Mouse (Mus musculus): ENCODE results near the gene Hist1h2af. TPM values are rescaled to one million over a fixed set of nuclear protein-coding genes. Genes with fewer than 3 reads are reported as not detected.
"Not testable (repeated sequence)": the region's sequence is repeated elsewhere in the genome, so short reads cannot be mapped to it uniquely, and the experiment has no call there.

Hist1h2af gene
- polyA plus RNA-seq, 1 experiment from 2014 or later = 3.3 TPM

DNA sequence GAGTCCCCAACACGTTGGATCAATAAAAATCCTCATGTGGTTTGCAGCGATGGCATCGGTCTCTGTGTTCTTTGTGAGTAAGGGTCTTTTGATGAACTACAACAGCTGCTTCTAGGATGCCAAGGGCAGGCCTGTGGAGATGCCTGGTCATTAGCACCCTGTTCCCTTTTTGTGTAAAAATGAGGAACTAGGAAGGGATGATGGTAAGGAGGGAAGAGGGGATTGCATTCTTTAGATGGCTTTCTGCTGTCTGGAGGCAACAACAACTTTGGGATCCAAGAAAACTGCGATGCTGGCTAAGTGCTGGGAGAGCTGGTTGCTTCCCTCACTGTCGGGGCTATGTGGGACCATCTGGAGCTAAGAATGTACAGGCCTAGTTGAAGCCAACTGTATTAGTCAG lies 4.5 kb downstream of the Hist1h2af start:
- H3K4me2 ChIP-seq (ENCODE audit: low read length) = no peak overlapping the region
- H3K36me3 ChIP-seq (ENCODE audit: insufficient read depth, low read length) = no peaks in the 10 kb centered on the region
- no peak for DNase-seq (ENCODE audit: low spot score)
- no peak overlapping the region for H3K27ac ChIP-seq
- no peaks in the 10 kb centered on the region for H3K9me3 ChIP-seq (replicated peaks; ENCODE audit: low read length)
- H3K4me1 ChIP-seq (replicated peaks; ENCODE audit: insufficient read depth, low read length) = peaks cover 4% of the 10 kb centered on the region; the same call in 1 of the 2 replicates
- no peak for TF ChIP-seq CTCF (IDR thresholded peaks at IDR 0.05; ENCODE audit: low read depth)
- H3K9ac ChIP-seq (ENCODE audit: low read depth, low read length) = no peak overlapping the region
- WGBS = 73% methylated on average over 5 of the region's 5 CpGs
- no peak for ATAC-seq (replicated peaks; ENCODE audit: low FRiP score, low read depth)
- no peaks in the 10 kb centered on the region for H3K27me3 ChIP-seq (ENCODE audit: insufficient read depth, low read length)
- H3K4me3 ChIP-seq (replicated peaks; ENCODE audit: low read depth, low read length) = no peak overlapping the region

GRCm38 (mm10) chr13:23539821-23540220 lies 6.1 kb downstream of the Hist1h2af start:
- ATAC-seq (replicated peaks; ENCODE audit: low FRiP score, low read depth); DNase-seq (ENCODE audit: low spot score); H3K36me3 ChIP-seq (ENCODE audit: insufficient read depth, low read length); H3K4me1 ChIP-seq (replicated peaks; ENCODE audit: insufficient read depth, low read length); H3K27ac ChIP-seq; H3K9ac ChIP-seq (ENCODE audit: low read depth, low read length); H3K27me3 ChIP-seq (ENCODE audit: insufficient read depth, low read length); H3K9me3 ChIP-seq (replicated peaks; ENCODE audit: low read length); H3K4me3 ChIP-seq (replicated peaks; ENCODE audit: low read depth, low read length); H3K4me2 ChIP-seq (ENCODE audit: low read length): not testable (repeated sequence)
- WGBS = 85% methylated on average over 1 of the region's 1 CpGs

DNA sequence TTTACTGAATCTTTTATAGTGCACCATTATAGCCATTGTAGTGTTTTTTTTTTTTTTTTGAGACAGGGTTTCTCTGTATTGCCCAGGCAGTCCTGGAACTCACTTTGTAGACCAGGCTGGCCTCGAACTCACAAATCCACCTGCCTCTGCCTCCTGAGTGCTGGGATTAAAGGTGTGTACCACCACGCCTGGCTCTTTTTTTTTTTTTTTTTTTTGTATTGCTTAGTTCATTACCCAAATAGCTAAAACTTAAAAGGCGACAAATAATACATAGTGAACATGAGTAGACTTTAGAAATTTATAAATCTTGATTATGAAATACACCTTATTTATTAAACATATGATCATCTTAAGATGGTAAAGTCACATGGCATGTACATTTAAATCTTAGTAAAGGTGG lies 7.8 kb downstream of the Hist1h2af start:
- DNase-seq (ENCODE audit: low spot score) (no peak), ATAC-seq (replicated peaks; ENCODE audit: low FRiP score, low read depth) (no peak)
- no peaks in the 10 kb centered on the region for H3K27me3 ChIP-seq (ENCODE audit: insufficient read depth, low read length)
- no peaks in the 10 kb centered on the region for H3K36me3 ChIP-seq (ENCODE audit: insufficient read depth, low read length)
- H3K27ac ChIP-seq = no peak overlapping the region
- H3K4me3 ChIP-seq (replicated peaks; ENCODE audit: low read depth, low read length) = no peak overlapping the region
- no peak overlapping the region for H3K4me2 ChIP-seq (ENCODE audit: low read length)
- TF ChIP-seq CTCF (IDR thresholded peaks at IDR 0.05; ENCODE audit: low read depth) = no peak
- no peaks in the 10 kb centered on the region for H3K9me3 ChIP-seq (replicated peaks; ENCODE audit: low read length)
- no peak overlapping the region for H3K9ac ChIP-seq (ENCODE audit: low read depth, low read length)
- peaks cover 4% of the 10 kb centered on the region; the same call in 1 of the 2 replicates for H3K4me1 ChIP-seq (replicated peaks; ENCODE audit: insufficient read depth, low read length)
- WGBS = 86% methylated on average over 3 of the region's 3 CpGs

DNA sequence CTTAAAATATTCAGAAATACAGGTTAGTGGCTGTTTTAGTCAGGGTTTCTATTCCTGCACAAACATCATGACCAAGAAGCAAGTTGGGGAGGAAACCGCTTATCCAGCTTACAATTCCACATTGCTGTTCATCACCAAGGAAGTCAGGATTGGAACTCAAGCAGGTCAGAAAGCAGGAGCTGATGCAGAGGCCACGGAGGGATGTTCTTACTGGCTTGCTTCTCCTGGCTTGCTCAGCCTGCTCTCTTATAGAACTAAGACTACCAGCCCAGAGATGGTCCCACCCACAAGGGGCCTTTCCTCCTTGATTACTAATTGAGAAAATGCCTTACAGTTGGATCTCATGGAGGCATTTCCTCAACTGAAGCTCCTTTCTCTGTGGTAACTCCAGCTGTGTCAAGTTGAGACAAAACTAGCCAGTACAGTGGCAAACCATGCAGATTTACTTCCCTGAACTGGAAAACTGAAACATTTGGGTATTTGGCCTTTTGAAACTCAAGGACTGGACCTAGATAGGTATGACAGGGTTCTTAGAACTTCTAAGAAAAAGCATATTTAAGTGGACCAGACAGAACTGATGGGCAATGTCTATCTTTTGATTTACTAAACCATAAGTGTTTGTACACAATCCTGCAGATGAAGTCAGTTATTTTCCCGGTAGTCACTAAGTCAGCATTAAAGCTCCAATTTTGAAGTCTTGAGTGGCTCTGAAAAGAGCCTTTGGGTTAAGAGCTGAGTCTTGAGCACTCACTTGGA lies 8.7 kb downstream of the Hist1h2af start:
- DNase-seq (ENCODE audit: low spot score); H3K4me1 ChIP-seq (replicated peaks; ENCODE audit: insufficient read depth, low read length); H3K36me3 ChIP-seq (ENCODE audit: insufficient read depth, low read length); H3K9me3 ChIP-seq (replicated peaks; ENCODE audit: low read length); ATAC-seq (replicated peaks; ENCODE audit: low FRiP score, low read depth); H3K27me3 ChIP-seq (ENCODE audit: insufficient read depth, low read length): not testable (repeated sequence)
- WGBS = 6% methylated on average over 3 of the region's 3 CpGs
- Histone ChIP-seq H3K27ac (peak overlapping the region; percentile 90), H3K4me2 (ENCODE audit: low read length) (peak overlapping the region; percentile 71), H3K4me3 (replicated peaks; ENCODE audit: low read depth, low read length) (peak overlapping the region; percentile 38), H3K9ac (ENCODE audit: low read depth, low read length) (peak overlapping the region; percentile 60)

- H3K4me3 ChIP-seq (replicated peaks; ENCODE audit: low read depth, low read length) = peak within 1 kb of the TSS; percentile 43
- peak; percentile 92 for ATAC-seq (replicated peaks; ENCODE audit: low FRiP score, low read depth)
- DNase-seq (ENCODE audit: low spot score) = peak; percentile 99
- H3K36me3 ChIP-seq (ENCODE audit: insufficient read depth, low read length); H3K9me3 ChIP-seq (replicated peaks; ENCODE audit: low read length); H3K27me3 ChIP-seq (ENCODE audit: insufficient read depth, low read length); H3K4me1 ChIP-seq (replicated peaks; ENCODE audit: insufficient read depth, low read length): not testable (repeated sequence)
- under 1% methylated on average over 26 of the region's 42 CpGs for WGBS
- H3K9ac ChIP-seq (ENCODE audit: low read depth, low read length) = peak within 1 kb of the TSS; percentile 60
- peak within 1 kb of the TSS; percentile 71 for H3K4me2 ChIP-seq (ENCODE audit: low read length)
- peak within 1 kb of the TSS; percentile 93 for H3K27ac ChIP-seq
Measured at GRCm38 (mm10) chr13:23542999-23543607, 9.4 kb downstream of the Hist1h2af start, which contains the start of gene Hist1h2bh. TSS of gene Hist1h2bh (minus strand) at chr13:23543392.

DNA sequence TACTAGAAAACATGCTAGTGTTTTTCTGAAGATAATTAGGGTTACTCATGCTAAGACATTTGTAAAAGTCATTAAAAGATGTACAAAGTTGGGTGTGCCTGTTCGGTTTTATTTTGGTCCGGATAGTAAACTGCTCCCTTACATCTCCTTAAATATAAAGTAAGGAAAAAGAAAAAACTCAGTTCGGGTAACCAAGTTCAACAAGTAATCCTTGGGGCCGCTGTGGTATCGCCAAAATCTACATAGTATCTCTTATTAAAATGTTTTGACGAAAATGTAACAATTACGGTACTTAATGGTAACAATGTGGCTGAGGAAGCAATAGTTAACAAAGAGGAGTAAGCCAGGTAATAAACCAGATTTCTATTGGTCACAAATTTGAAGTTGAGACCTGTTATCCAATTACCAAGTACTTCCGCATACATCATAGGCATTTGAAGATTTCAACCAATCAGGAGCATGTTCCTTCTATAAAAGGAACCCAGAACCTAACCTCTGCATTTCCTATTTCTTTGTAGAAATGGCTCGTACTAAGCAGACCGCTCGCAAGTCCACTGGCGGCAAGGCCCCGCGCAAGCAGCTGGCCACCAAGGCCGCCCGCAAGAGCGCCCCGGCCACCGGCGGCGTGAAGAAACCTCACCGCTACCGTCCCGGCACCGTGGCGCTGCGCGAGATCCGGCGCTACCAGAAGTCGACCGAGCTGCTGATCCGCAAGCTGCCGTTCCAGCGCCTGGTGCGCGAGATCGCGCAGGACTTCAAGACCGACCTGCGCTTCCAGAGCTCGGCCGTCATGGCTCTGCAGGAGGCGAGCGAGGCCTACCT lies 10.5 kb downstream of the Hist1h2af start, which contains the start of gene Hist1h3f:
Gene Hist1h3f (plus strand): TSS at position 88 of the 822 bp plus-strand sequence.
- peak; percentile 93 for ATAC-seq (replicated peaks; ENCODE audit: low FRiP score, low read depth)

GRCm38 (mm10) chr13:23544787-23545120 lies 11.0 kb downstream of the Hist1h2af start:
- DNase-seq (ENCODE audit: low spot score); H3K4me1 ChIP-seq (replicated peaks; ENCODE audit: insufficient read depth, low read length); H3K36me3 ChIP-seq (ENCODE audit: insufficient read depth, low read length); H3K9ac ChIP-seq (ENCODE audit: low read depth, low read length); H3K9me3 ChIP-seq (replicated peaks; ENCODE audit: low read length); H3K27me3 ChIP-seq (ENCODE audit: insufficient read depth, low read length): not testable (repeated sequence)
- WGBS = 0% methylated on average over 11 of the region's 14 CpGs
- Histone ChIP-seq H3K27ac (peak overlapping the region; percentile 93; the same call in 1 of the 2 replicates), H3K4me3 (replicated peaks; ENCODE audit: low read depth, low read length) (peak overlapping the region; percentile 43), H3K4me2 (ENCODE audit: low read length) (peak overlapping the region; percentile 71)
- ATAC-seq (replicated peaks; ENCODE audit: low FRiP score, low read depth) = peak; percentile 4; the same call in 1 of the 2 replicates

More for the DNA sequence above, 10.5 kb downstream of the Hist1h2af start, which contains the start of gene Hist1h3f:
- Histone ChIP-seq H3K9ac (ENCODE audit: low read depth, low read length) (peak within 1 kb of the TSS; percentile 63), H3K9me3 (replicated peaks; ENCODE audit: low read length) (no peaks in the 10 kb centered on the region), H3K27ac (peak within 1 kb of the TSS; percentile 93), H3K4me3 (replicated peaks; ENCODE audit: low read depth, low read length) (peak within 1 kb of the TSS; percentile 43), H3K27me3 (ENCODE audit: insufficient read depth, low read length) (no peaks in the 10 kb centered on the region), H3K4me1 (replicated peaks; ENCODE audit: insufficient read depth, low read length) (no peaks in the 10 kb centered on the region), H3K4me2 (ENCODE audit: low read length) (peak within 1 kb of the TSS; percentile 71), H3K36me3 (ENCODE audit: insufficient read depth, low read length) (no peaks in the 10 kb centered on the region)
- under 1% methylated on average over 21 of the region's 45 CpGs for WGBS
- no peak for TF ChIP-seq CTCF (IDR thresholded peaks at IDR 0.05; ENCODE audit: low read depth)
- peak; percentile 99 for DNase-seq (ENCODE audit: low spot score)

All from kidney, postnatal 0 days (tissue).